Mouse (Mus musculus): ENCODE data around the gene Shtn1. TPM values are rescaled to one million over a fixed set of nuclear protein-coding genes. Genes with fewer than 3 reads are reported as not detected.

Gene Shtn1
- total RNA-seq (2012; rRNA removed) = 0.63 and 1.6 TPM in 2 replicates

- no peaks in the 10 kb centered on the region for H3K36me3 ChIP-seq (ENCODE audit: control insufficient read depth, insufficient read depth, low read length, poor library complexity, severe bottlenecking)
- in situ Hi-C loops (cut with MboI; ENCODE audit: low sequenced_read_pairs in 2 of 2, unreplicated experiment in 2 of 2) = no loop called here
- no peaks in the 10 kb centered on the region for H3K9me3 ChIP-seq (ENCODE audit: control insufficient read depth, insufficient read depth, low read depth, low read length)
- 0 out of 2 replicates have a peak, but pooled peaks have one; percentile 30 for TF ChIP-seq HCFC1 (IDR thresholded peaks at IDR 0.05; ENCODE audit: borderline replicate concordance, insufficient read depth, low read length)
- TF ChIP-seq MAFK (IDR thresholded peaks at IDR 0.05; ENCODE audit: insufficient read depth, low read depth, low read length) = no peak
- H3K27ac ChIP-seq (ENCODE audit: insufficient read depth, low read depth, low read length, poor library complexity, severe bottlenecking) = no peak within 1 kb of the TSS
- peak within 1 kb of the TSS; percentile 72 to 89 for H3K4me3 ChIP-seq (ENCODE audit: insufficient read depth in 1 of 2, low read depth in 1 of 2, low read length in 2 of 2, poor library complexity in 1 of 2, severe bottlenecking in 1 of 2)
- peak within 1 kb of the TSS; percentile 33 for H3K9ac ChIP-seq (ENCODE audit: insufficient read depth, low read depth, low read length, poor library complexity, severe bottlenecking)
- H3K4me1 ChIP-seq (ENCODE audit: control insufficient read depth in 2 of 2, insufficient read depth in 2 of 2, low read length in 2 of 2, poor library complexity in 1 of 2) = no peaks in the 10 kb centered on the region
- DNase-seq (ENCODE audit: low read depth, low spot score) = no peak
These were observed at the start of gene Shtn1 for GRCm38 (mm10) chr19:59075472-59076101. TSS of gene Shtn1 (minus strand) at chr19:59076100.

GRCm38 (mm10) chr19:59114152-59114551, 38.3 kb upstream of the Shtn1 start:
- Histone ChIP-seq H3K4me1 (ENCODE audit: control insufficient read depth in 2 of 2, insufficient read depth in 2 of 2, low read length in 2 of 2, poor library complexity in 1 of 2) (no peaks in the 10 kb centered on the region), H3K36me3 (ENCODE audit: control insufficient read depth, insufficient read depth, low read length, poor library complexity, severe bottlenecking) (no peaks in the 10 kb centered on the region), H3K4me3 (ENCODE audit: insufficient read depth in 1 of 2, low read depth in 1 of 2, low read length in 2 of 2, poor library complexity in 1 of 2, severe bottlenecking in 1 of 2) (no peak overlapping the region), H3K9ac (ENCODE audit: insufficient read depth, low read depth, low read length, poor library complexity, severe bottlenecking) (no peak overlapping the region), H3K27ac (ENCODE audit: insufficient read depth, low read depth, low read length, poor library complexity, severe bottlenecking) (no peak overlapping the region), H3K9me3 (ENCODE audit: control insufficient read depth, insufficient read depth, low read depth, low read length) (no peaks in the 10 kb centered on the region)
- TF ChIP-seq CHD2 (IDR thresholded peaks at IDR 0.05; ENCODE audit: low read depth, low read length) = no peak
- TF ChIP-seq HCFC1 (IDR thresholded peaks at IDR 0.05; ENCODE audit: borderline replicate concordance, insufficient read depth, low read length) = no peak
- TF ChIP-seq ZNF384 (IDR thresholded peaks at IDR 0.05; ENCODE audit: low read depth, low read length) = no peak
- TF ChIP-seq ZC3H11A (IDR thresholded peaks at IDR 0.05; ENCODE audit: borderline replicate concordance, low read depth, low read length) = no peak
- TF ChIP-seq MAFK (IDR thresholded peaks at IDR 0.05; ENCODE audit: insufficient read depth, low read depth, low read length) = no peak
- no peak for DNase-seq (ENCODE audit: low read depth, low spot score)
- in situ Hi-C loops (cut with MboI; ENCODE audit: low sequenced_read_pairs in 2 of 2, unreplicated experiment in 2 of 2) = no loop called here

GRCm38 (mm10) chr19:59109937-59110336, 34.0 kb upstream of the Shtn1 start:
- no peaks in the 10 kb centered on the region for H3K36me3 ChIP-seq (ENCODE audit: control insufficient read depth, insufficient read depth, low read length, poor library complexity, severe bottlenecking)
- H3K4me1 ChIP-seq (ENCODE audit: control insufficient read depth in 2 of 2, insufficient read depth in 2 of 2, low read length in 2 of 2, poor library complexity in 1 of 2) = no peaks in the 10 kb centered on the region
- in situ Hi-C loops (cut with MboI; ENCODE audit: low sequenced_read_pairs in 2 of 2, unreplicated experiment in 2 of 2) = no loop called here
- 0 out of 2 replicates have a peak, but pooled peaks have one; percentile 35 for TF ChIP-seq ZC3H11A (IDR thresholded peaks at IDR 0.05; ENCODE audit: borderline replicate concordance, low read depth, low read length)
- TF ChIP-seq ZNF384 (IDR thresholded peaks at IDR 0.05; ENCODE audit: low read depth, low read length) = no peak
- H3K9me3 ChIP-seq (ENCODE audit: control insufficient read depth, insufficient read depth, low read depth, low read length) = no peaks in the 10 kb centered on the region
- H3K4me3 ChIP-seq (ENCODE audit: insufficient read depth in 1 of 2, low read depth in 1 of 2, low read length in 2 of 2, poor library complexity in 1 of 2, severe bottlenecking in 1 of 2) = no peak overlapping the region
- H3K9ac ChIP-seq (ENCODE audit: insufficient read depth, low read depth, low read length, poor library complexity, severe bottlenecking) = no peak overlapping the region
- DNase-seq (ENCODE audit: low read depth, low spot score) = no peak
- no peak overlapping the region for H3K27ac ChIP-seq (ENCODE audit: insufficient read depth, low read depth, low read length, poor library complexity, severe bottlenecking)

- Histone ChIP-seq H3K4me1 (ENCODE audit: control insufficient read depth in 2 of 2, insufficient read depth in 2 of 2, low read length in 2 of 2, poor library complexity in 1 of 2) (no peaks in the 10 kb centered on the region), H3K4me3 (ENCODE audit: insufficient read depth in 1 of 2, low read depth in 1 of 2, low read length in 2 of 2, poor library complexity in 1 of 2, severe bottlenecking in 1 of 2) (no peak overlapping the region), H3K9me3 (ENCODE audit: control insufficient read depth, insufficient read depth, low read depth, low read length) (no peaks in the 10 kb centered on the region), H3K36me3 (ENCODE audit: control insufficient read depth, insufficient read depth, low read length, poor library complexity, severe bottlenecking) (no peaks in the 10 kb centered on the region), H3K9ac (ENCODE audit: insufficient read depth, low read depth, low read length, poor library complexity, severe bottlenecking) (no peak overlapping the region), H3K27ac (ENCODE audit: insufficient read depth, low read depth, low read length, poor library complexity, severe bottlenecking) (no peak overlapping the region)
- DNase-seq (ENCODE audit: low read depth, low spot score) = no peak
- in situ Hi-C loops (cut with MboI; ENCODE audit: low sequenced_read_pairs in 2 of 2, unreplicated experiment in 2 of 2) = no loop called here
- TF ChIP-seq ZC3H11A (IDR thresholded peaks at IDR 0.05; ENCODE audit: borderline replicate concordance, low read depth, low read length) (no peak), MAFK (IDR thresholded peaks at IDR 0.05; ENCODE audit: insufficient read depth, low read depth, low read length) (no peak), CHD2 (IDR thresholded peaks at IDR 0.05; ENCODE audit: low read depth, low read length) (no peak), ZNF384 (IDR thresholded peaks at IDR 0.05; ENCODE audit: low read depth, low read length) (no peak), HCFC1 (IDR thresholded peaks at IDR 0.05; ENCODE audit: borderline replicate concordance, insufficient read depth, low read length) (no peak)
These were observed 22.4 kb upstream of the Shtn1 start for GRCm38 (mm10) chr19:59098315-59098714.

GRCm38 (mm10) chr19:59092295-59092694, 16.4 kb upstream of the Shtn1 start:
- Histone ChIP-seq H3K4me1 (ENCODE audit: control insufficient read depth in 2 of 2, insufficient read depth in 2 of 2, low read length in 2 of 2, poor library complexity in 1 of 2) (no peaks in the 10 kb centered on the region), H3K36me3 (ENCODE audit: control insufficient read depth, insufficient read depth, low read length, poor library complexity, severe bottlenecking) (no peaks in the 10 kb centered on the region), H3K9me3 (ENCODE audit: control insufficient read depth, insufficient read depth, low read depth, low read length) (no peaks in the 10 kb centered on the region), H3K9ac (ENCODE audit: insufficient read depth, low read depth, low read length, poor library complexity, severe bottlenecking) (no peak overlapping the region), H3K4me3 (ENCODE audit: insufficient read depth in 1 of 2, low read depth in 1 of 2, low read length in 2 of 2, poor library complexity in 1 of 2, severe bottlenecking in 1 of 2) (no peak overlapping the region), H3K27ac (ENCODE audit: insufficient read depth, low read depth, low read length, poor library complexity, severe bottlenecking) (no peak overlapping the region)
- TF ChIP-seq ZC3H11A (IDR thresholded peaks at IDR 0.05; ENCODE audit: borderline replicate concordance, low read depth, low read length) (no peak), HCFC1 (IDR thresholded peaks at IDR 0.05; ENCODE audit: borderline replicate concordance, insufficient read depth, low read length) (no peak), MAFK (IDR thresholded peaks at IDR 0.05; ENCODE audit: insufficient read depth, low read depth, low read length) (no peak), ZNF384 (IDR thresholded peaks at IDR 0.05; ENCODE audit: low read depth, low read length) (no peak), CHD2 (IDR thresholded peaks at IDR 0.05; ENCODE audit: low read depth, low read length) (no peak)
- in situ Hi-C loops (cut with MboI; ENCODE audit: low sequenced_read_pairs in 2 of 2, unreplicated experiment in 2 of 2) = no loop called here
- no peak for DNase-seq (ENCODE audit: low read depth, low spot score)

All from ES-E14 (cell line).